Mouse (Mus musculus): ENCODE results near the gene Vti1a.

Gene Vti1a

GRCm38 (mm10) chr19:55641891-55642290 is 325.8 kb downstream of the Vti1a start:
- DNase-seq = no peak

- DNase-seq = no peak
Observed at GRCm38 (mm10) chr19:55642361-55642760, 326.3 kb downstream of the Vti1a start.

- peak; percentile 9 for DNase-seq
Observed at GRCm38 (mm10) chr19:55643288-55643901, 327.3 kb downstream of the Vti1a start.

- DNase-seq = no peak
Observed at GRCm38 (mm10) chr19:55643931-55644330, 327.8 kb downstream of the Vti1a start.

- DNase-seq = no peak
Observed at GRCm38 (mm10) chr19:55649363-55649762, 333.3 kb downstream of the Vti1a start.

GRCm38 (mm10) chr19:55651017-55651416 is 334.9 kb downstream of the Vti1a start:
- DNase-seq = no peak

- DNase-seq = no peak
Observed at GRCm38 (mm10) chr19:55652693-55653265, 336.7 kb downstream of the Vti1a start.

- DNase-seq = no peak
Observed at GRCm38 (mm10) chr19:55660165-55660564, 344.1 kb downstream of the Vti1a start.

GRCm38 (mm10) chr19:55662521-55663223 is 346.6 kb downstream of the Vti1a start:
- no peak for DNase-seq

GRCm38 (mm10) chr19:55667787-55668186 is 351.7 kb downstream of the Vti1a start:
- no peak for DNase-seq

- DNase-seq = no peak
Observed at GRCm38 (mm10) chr19:55668896-55669295, 352.8 kb downstream of the Vti1a start.
